Mouse (Mus musculus) CH12.LX (cell line): ENCODE data around the gene Egln1. TPM values are rescaled to one million over a fixed set of nuclear protein-coding genes. Genes with fewer than 3 reads are reported as not detected.

Source experiments
- DNase-seq: peaks from one replicate; pipeline ENCODE4 v3.0.0-alpha.2; 2013; ENCODE audit errors: extremely low read depth
- H3K27ac ChIP-seq: 2 replicates; pipeline ENCODE4 v1.5.1; 2012; ENCODE audit warnings: low read depth, mild to moderate bottlenecking, control low read depth, moderate library complexity; ENCODE audit not compliant: insufficient read depth
- H3K27me3 ChIP-seq: replicated peaks from 2 replicates; pipeline ENCODE3; 2012; ENCODE audit warnings: inconsistent platforms
- H3K36me3 ChIP-seq, 2 experiments: replicated peaks in 1 of 2; 2 replicates each; pipeline versions ENCODE3 to v1.6.1; 2012; ENCODE audit warnings: inconsistent platforms in 1 of 2, low read length in 1 of 2, mild to moderate bottlenecking in 1 of 2, mixed read lengths in 1 of 2, moderate library complexity in 1 of 2; ENCODE audit not compliant: control insufficient read depth in 1 of 2, insufficient read depth in 1 of 2
- H3K4me1 ChIP-seq, 2 experiments: 2 replicates each; pipeline ENCODE4 v1.6.1; 2012; ENCODE audit warnings: inconsistent platforms in 1 of 2, moderate library complexity in 1 of 2; ENCODE audit not compliant: insufficient read depth in 2 of 2, control insufficient read depth in 1 of 2
- H3K4me2 ChIP-seq: 2 replicates; pipeline ENCODE4 v1.6.1; 2012; ENCODE audit warnings: low read depth, mild to moderate bottlenecking, control low read depth; ENCODE audit not compliant: poor library complexity, insufficient read depth, severe bottlenecking
- H3K4me3 ChIP-seq, 3 experiments: fragments of 150-350 bp in 1 of 3; sonication (generic) in 1 of 3; replicated peaks in 1 of 3; 2 replicates each; pipeline versions ENCODE3 to v1.5.1; 2011 to 2012; ENCODE audit warnings: low read depth in 2 of 3, low read length in 2 of 3, mild to moderate bottlenecking in 2 of 3, moderate library complexity in 2 of 3, control low read depth in 1 of 3, improper control_type of control experiment in 1 of 3, inconsistent platforms in 1 of 3, mixed read lengths in 1 of 3; ENCODE audit not compliant: poor library complexity in 1 of 3
- H3K79me2 ChIP-seq: replicated peaks from 2 replicates; pipeline ENCODE4 v1.6.1; 2012; ENCODE audit warnings: mild to moderate bottlenecking, moderate library complexity; ENCODE audit not compliant: control insufficient read depth, poor library complexity, insufficient read depth, severe bottlenecking; ENCODE audit errors: extremely low read depth
- H3K9ac ChIP-seq: 2 replicates; pipeline ENCODE4 v1.6.1; 2012; ENCODE audit warnings: low read depth, mild to moderate bottlenecking, control low read depth, moderate library complexity; ENCODE audit not compliant: insufficient read depth
- H3K9me3 ChIP-seq: replicated peaks from 2 replicates; pipeline ENCODE3; 2012; ENCODE audit warnings: low read length, inconsistent platforms, mixed read lengths
- ETS1 ChIP-seq: conservative IDR thresholded peaks from 2 replicates; pipeline ENCODE4 v1.6.1; 2012; ENCODE audit warnings: low read depth, mild to moderate bottlenecking, inconsistent platforms, low read length, improper control_type of control experiment, moderate library complexity
- HCFC1 ChIP-seq: IDR thresholded peaks from 2 replicates; pipeline ENCODE4 v1.6.1; 2012; ENCODE audit warnings: low read depth, mild to moderate bottlenecking, inconsistent platforms, low read length, improper control_type of control experiment
- KAT2A ChIP-seq: IDR thresholded peaks from 2 replicates; pipeline ENCODE4 v1.6.1; 2012; ENCODE audit warnings: low read length, improper control_type of control experiment, inconsistent platforms; ENCODE audit not compliant: insufficient replicate concordance
- MAX ChIP-seq: IDR thresholded peaks from 2 replicates; pipeline ENCODE4 v1.6.1; 2011; ENCODE audit warnings: low read length, improper control_type of control experiment
- MAZ ChIP-seq: IDR thresholded peaks from 2 replicates; pipeline ENCODE4 v1.6.1; 2012; ENCODE audit warnings: low read depth, mild to moderate bottlenecking, inconsistent platforms, low read length, improper control_type of control experiment, moderate library complexity
- MXI1 ChIP-seq: IDR thresholded peaks from 2 replicates; pipeline ENCODE4 v1.6.1; 2011; ENCODE audit warnings: mild to moderate bottlenecking, low read depth, low read length, improper control_type of control experiment
- SIN3A ChIP-seq: IDR thresholded peaks from 2 replicates; pipeline ENCODE4 v1.6.1; 2012; ENCODE audit warnings: low read length, improper control_type of control experiment, inconsistent platforms
- USF1 ChIP-seq: IDR thresholded peaks from 2 replicates; pipeline ENCODE4 v1.6.1; 2014; ENCODE audit warnings: low read depth, mild to moderate bottlenecking, inconsistent platforms, low read length, improper control_type of control experiment
- USF2 ChIP-seq: conservative IDR thresholded peaks from 2 replicates; pipeline ENCODE4 v1.6.1; 2011; ENCODE audit warnings: low read depth, low read length, improper control_type of control experiment
- dilution Hi-C: fragments of 300-500 bp; cut with MboI; formaldehyde crosslinking; loops from 2 replicates; pipeline ENCODE4 v1.14.3; 2020; ENCODE audit warnings: low sequenced_read_pairs; ENCODE audit not compliant: extremely low pct_unique_long_range_greater_than_20kb, extremely low pct_ligation_motif_present
- in situ Hi-C: fragments of 300-500 bp; cut with MboI; formaldehyde crosslinking; loops from 3 replicates; pipeline ENCODE4 v1.14.3; 2019; ENCODE audit warnings: low sequenced_read_pairs, low pct_ligation_motif_present, low pct_unique_long_range_greater_than_20kb, mixed read lengths
- polyA plus RNA-seq: library from polyadenylated mRNA; unstranded; fragments of >175 nt; gene quantifications from 2 replicates; pipeline ENCODE4 v1.2.1, GENCODE M21; 2012; ENCODE audit warnings: low read depth; ENCODE audit not compliant: insufficient read length
- total RNA-seq, 2 experiments: library from RNA; depleted of rRNA; stranded (reverse); fragments of 300-350 nt in 1 of 2; fragments of >200 nt in 1 of 2; gene quantifications; 2 replicates each; pipeline ENCODE4 v1.2.3; 2012 to 2014

Gene Egln1
- total and polyA plus RNA-seq, 3 experiments: 19.0 to 34.7 (median 31.0) TPM

- dilution Hi-C loops: no loop called here
- no peak overlapping the region for H3K27ac ChIP-seq
- no peak overlapping the region for H3K9ac ChIP-seq
- H3K9me3 ChIP-seq: peaks cover 30% of the 10 kb centered on the region
- in situ Hi-C loops: no loop called here
- H3K27me3 ChIP-seq: peaks cover 72% of the 10 kb centered on the region
- TF ChIP-seq KAT2A (no peak), USF2 (no peak), MAX (no peak), SIN3A (no peak)
- no peak overlapping the region for H3K4me2 ChIP-seq
- H3K36me3 ChIP-seq: no peaks in the 10 kb centered on the region
- no peaks in the 10 kb centered on the region for H3K4me1 ChIP-seq
- no peaks in the 10 kb centered on the region for H3K79me2 ChIP-seq
- DNase-seq: no peak
- no peak overlapping the region for H3K4me3 ChIP-seq
Measured at GRCm38 (mm10) chr8:124995776-124996175, 46.7 kb upstream of the Egln1 start.

GRCm38 (mm10) chr8:124991668-124991926, 42.5 kb upstream of the Egln1 start:
- in situ Hi-C loops: no loop called here
- DNase-seq: no peak
- H3K9ac ChIP-seq: no peak overlapping the region
- no peak overlapping the region for H3K27ac ChIP-seq
- H3K79me2 ChIP-seq: no peaks in the 10 kb centered on the region
- dilution Hi-C loops: no loop called here
- peaks cover 67% of the 10 kb centered on the region for H3K27me3 ChIP-seq
- TF ChIP-seq HCFC1: no peak
- TF ChIP-seq USF2: no peak
- no peak for TF ChIP-seq MAZ
- no peaks in the 10 kb centered on the region for H3K36me3 ChIP-seq
- H3K4me1 ChIP-seq: no peaks in the 10 kb centered on the region
- no peak overlapping the region for H3K4me2 ChIP-seq
- H3K9me3 ChIP-seq: peaks cover 8% of the 10 kb centered on the region
- H3K4me3 ChIP-seq: no peak overlapping the region

GRCm38 (mm10) chr8:124990923-124991667, 42.0 kb upstream of the Egln1 start:
- Histone ChIP-seq H3K9ac (no peak overlapping the region), H3K4me1 (no peaks in the 10 kb centered on the region), H3K4me3 (no peak overlapping the region), H3K9me3 (peaks cover 7% of the 10 kb centered on the region), H3K36me3 (no peaks in the 10 kb centered on the region), H3K4me2 (no peak overlapping the region), H3K27me3 (peaks cover 68% of the 10 kb centered on the region), H3K27ac (no peak overlapping the region), H3K79me2 (no peaks in the 10 kb centered on the region)
- DNase-seq: no peak
- dilution Hi-C loops: no loop called here
- in situ Hi-C loops: no loop called here
- TF ChIP-seq USF1 (no peak), MXI1 (no peak), ETS1 (no peak)
